Mouse (Mus musculus) ES-Bruce4 (cell line): ENCODE measurements around the gene Fstl3. TPM values are rescaled to one million over a fixed set of nuclear protein-coding genes. Genes with fewer than 3 reads are reported as not detected.
A peak's percentile ranks its signal among the peaks of the same experiment; 100 is the strongest.

Source experiments
- H3K27ac ChIP-seq: 2 replicates; pipeline ENCODE4 v1.5.1; 2012; ENCODE audit warnings: low read length, inconsistent platforms; ENCODE audit not compliant: insufficient read depth
- H3K27me3 ChIP-seq: 2 replicates; pipeline ENCODE4 v1.6.1; 2012; ENCODE audit warnings: mild to moderate bottlenecking, low read length, inconsistent platforms; ENCODE audit not compliant: control insufficient read depth, poor library complexity, insufficient read depth, severe bottlenecking
- H3K36me3 ChIP-seq: 2 replicates; pipeline ENCODE4 v1.6.1; 2012; ENCODE audit warnings: inconsistent platforms, mild to moderate bottlenecking, low read length, moderate library complexity; ENCODE audit not compliant: control insufficient read depth, poor library complexity, insufficient read depth, severe bottlenecking
- H3K4me1 ChIP-seq: one replicate; pipeline ENCODE4 v1.8.1; 2011; ENCODE audit warnings: low read length; ENCODE audit not compliant: control insufficient read depth, insufficient read depth
- H3K4me3 ChIP-seq: 2 replicates; pipeline ENCODE4 v1.5.1; 2011; ENCODE audit warnings: low read depth, mild to moderate bottlenecking, low read length
- H3K9ac ChIP-seq: 2 replicates; pipeline ENCODE4 v1.6.1; 2012; ENCODE audit warnings: low read depth, mild to moderate bottlenecking, inconsistent platforms; ENCODE audit not compliant: poor library complexity, severe bottlenecking
- H3K9me3 ChIP-seq: replicated peaks from 2 replicates; pipeline ENCODE4 v1.6.1; 2012; ENCODE audit warnings: mild to moderate bottlenecking, low read length, inconsistent platforms; ENCODE audit not compliant: control insufficient read depth, poor library complexity, insufficient read depth, severe bottlenecking
- CTCF ChIP-seq: IDR thresholded peaks from one replicate; pipeline ENCODE4 v1.8.1; 2011; ENCODE audit warnings: low read depth, low read length
- EP300 ChIP-seq: IDR thresholded peaks from 2 replicates; pipeline ENCODE4 v1.6.1; 2011; ENCODE audit warnings: low read depth, low read length; ENCODE audit not compliant: insufficient read depth
- POLR2A ChIP-seq: IDR thresholded peaks from one replicate; pipeline ENCODE4 v1.8.1; 2011; ENCODE audit warnings: low read length; ENCODE audit not compliant: insufficient read depth
- polyA plus RNA-seq: library from polyadenylated mRNA; stranded (reverse); fragments of >200 nt; gene quantifications from 2 replicates; pipeline ENCODE4 v1.2.4, GENCODE M21; 2011; ENCODE audit warnings: low read depth; ENCODE audit not compliant: missing spikeins, insufficient read depth, insufficient read length

Fstl3 gene
- polyA plus RNA-seq, 1 experiment, result 7.7 TPM

DNA sequence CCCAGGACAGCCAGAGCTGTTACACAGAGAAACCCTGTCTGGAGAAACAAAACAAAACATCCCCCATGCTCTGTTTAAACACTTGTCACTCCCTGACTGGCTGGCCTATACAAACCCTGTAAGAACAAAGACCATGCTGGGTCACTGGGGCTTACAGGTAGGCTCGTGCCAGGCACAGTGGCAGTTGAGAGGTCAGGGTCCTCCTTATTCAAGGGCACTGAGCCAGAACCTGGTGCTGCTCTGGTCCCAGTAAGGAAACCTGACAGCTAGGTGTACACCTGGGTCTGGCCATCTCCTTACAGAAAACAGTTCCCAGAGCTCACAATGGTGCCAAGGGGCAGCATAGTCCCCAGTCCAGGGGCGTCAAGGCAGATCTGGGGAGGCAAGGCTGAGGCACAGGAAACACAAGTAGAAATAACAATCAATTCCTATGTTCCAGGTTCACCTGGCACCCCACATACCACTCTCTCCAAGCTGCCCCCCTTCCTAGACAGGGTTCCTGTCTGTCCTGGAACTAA lies 11.8 kb upstream of the Fstl3 start:
- no peaks in the 10 kb centered on the region for H3K27me3 ChIP-seq
- no peak overlapping the region for H3K27ac ChIP-seq
- peak overlapping the region; percentile 85 for H3K4me3 ChIP-seq
- H3K36me3 ChIP-seq, result peaks cover 13% of the 10 kb centered on the region
- TF ChIP-seq POLR2A (no peak), EP300 (no peak), CTCF (no peak)
- no peaks in the 10 kb centered on the region for H3K9me3 ChIP-seq
- peaks cover 3% of the 10 kb centered on the region for H3K4me1 ChIP-seq
- H3K9ac ChIP-seq, result peak overlapping the region; percentile 89

- Histone ChIP-seq H3K9me3 (no peaks in the 10 kb centered on the region), H3K36me3 (peaks cover 7% of the 10 kb centered on the region), H3K27me3 (no peaks in the 10 kb centered on the region), H3K9ac (peak overlapping the region; percentile 89), H3K4me3 (peak overlapping the region; percentile 85), H3K27ac (no peak overlapping the region), H3K4me1 (peaks cover 3% of the 10 kb centered on the region)
- no peak for TF ChIP-seq POLR2A
- no peak for TF ChIP-seq EP300
- TF ChIP-seq CTCF, result no peak
These were observed 11.0 kb upstream of the Fstl3 start for GRCm38 (mm10) chr10:79766001-79766507.

DNA sequence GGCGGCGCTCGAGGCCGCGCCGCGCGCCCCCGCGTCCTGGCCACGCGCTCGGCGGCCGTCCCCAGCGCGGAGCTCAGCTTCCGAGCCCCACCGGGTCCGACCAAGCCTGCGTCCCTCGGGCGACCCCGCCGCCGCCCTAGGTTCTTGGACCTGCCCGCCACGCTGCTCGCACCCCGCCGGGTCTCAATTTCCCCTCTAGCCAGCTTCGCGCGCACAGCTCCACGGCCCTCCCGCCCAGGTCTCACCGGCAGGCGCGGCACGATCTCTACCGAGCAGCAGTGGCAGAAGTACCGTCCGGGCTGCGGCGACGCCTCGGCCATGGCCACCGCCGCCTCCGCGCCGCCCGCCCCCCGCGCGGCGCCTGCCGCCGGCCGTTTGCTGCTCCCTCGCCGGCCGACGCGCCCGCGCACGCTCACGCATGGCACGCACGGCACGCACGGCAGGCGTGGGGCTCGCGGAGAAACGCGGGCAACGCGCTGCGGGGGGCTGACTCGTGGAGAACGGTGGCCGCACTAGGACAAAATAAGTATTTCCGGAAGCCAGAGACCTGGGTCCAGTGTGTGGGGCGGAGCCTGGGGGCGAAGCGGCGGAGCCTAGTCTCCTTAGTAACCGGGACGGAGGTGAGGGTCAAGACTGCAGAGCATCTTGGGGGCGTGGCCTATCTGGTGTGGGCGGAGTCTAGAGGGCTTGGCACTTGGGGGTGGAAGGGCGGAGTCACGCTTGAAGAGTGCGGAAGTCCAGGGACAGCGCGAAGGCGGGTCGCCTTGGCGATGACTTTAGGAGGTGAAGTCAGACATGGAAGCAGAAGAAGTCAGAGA lies 10.4 kb upstream of the Fstl3 start, which contains the start of gene Rnf126:
Gene Rnf126 (minus strand): TSS at position 445 of the 818 bp plus-strand sequence.
- H3K36me3 ChIP-seq, result peaks cover 3% of the 10 kb centered on the region; the same call in 1 of the 2 replicates
- H3K9ac ChIP-seq, result peak within 1 kb of the TSS; percentile 89
- peak within 1 kb of the TSS; percentile 85 for H3K4me3 ChIP-seq
- H3K9me3 ChIP-seq, result no peaks in the 10 kb centered on the region
- H3K27me3 ChIP-seq, result no peaks in the 10 kb centered on the region
- H3K4me1 ChIP-seq, result peaks cover 3% of the 10 kb centered on the region
- TF ChIP-seq EP300, result 0 out of 2 replicates have a peak, but pooled peaks have one; percentile 48
- no peak for TF ChIP-seq CTCF
- peak within 1 kb of the TSS; percentile 28; the same call in 1 of the 2 replicates for H3K27ac ChIP-seq

GRCm38 (mm10) chr10:79767372-79768244 lies 9.5 kb upstream of the Fstl3 start:
- no peaks in the 10 kb centered on the region for H3K27me3 ChIP-seq
- peaks cover 3% of the 10 kb centered on the region for H3K4me1 ChIP-seq

DNA sequence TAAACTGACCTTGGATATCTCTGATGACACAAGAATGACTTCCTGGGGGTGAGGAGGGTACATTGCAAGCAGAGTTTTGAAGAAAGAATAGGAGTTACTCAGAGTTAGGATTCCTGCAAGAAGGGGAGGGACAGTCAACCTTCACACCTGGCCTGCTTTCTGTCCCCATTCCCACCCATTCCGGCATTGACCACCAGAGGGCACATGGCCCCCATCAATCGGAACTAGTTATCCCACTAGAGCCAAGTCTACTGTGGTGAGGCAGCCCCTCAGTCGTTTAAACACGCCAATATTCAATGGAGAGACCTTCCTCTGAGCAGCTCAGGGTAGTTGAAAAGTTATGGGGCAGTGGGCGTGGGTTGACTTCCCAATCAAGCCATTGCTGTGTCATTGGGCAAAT lies 8.7 kb upstream of the Fstl3 start:
- Histone ChIP-seq H3K4me3 (no peak overlapping the region), H3K27me3 (no peaks in the 10 kb centered on the region), H3K9ac (no peak overlapping the region), H3K9me3 (no peaks in the 10 kb centered on the region), H3K27ac (no peak overlapping the region), H3K4me1 (peaks cover 3% of the 10 kb centered on the region), H3K36me3 (no peaks in the 10 kb centered on the region)
- TF ChIP-seq CTCF, result peak; percentile 96
- TF ChIP-seq EP300, result no peak
- no peak for TF ChIP-seq POLR2A

More at GRCm38 (mm10) chr10:79767372-79768244, 9.5 kb upstream of the Fstl3 start:
- H3K27ac ChIP-seq, result peak overlapping the region; percentile 28; the same call in 1 of the 2 replicates
- no peaks in the 10 kb centered on the region for H3K36me3 ChIP-seq
- TF ChIP-seq CTCF (no peak), EP300 (no peak), POLR2A (no peak)
- H3K9me3 ChIP-seq, result no peaks in the 10 kb centered on the region
- H3K9ac ChIP-seq, result no peak overlapping the region; the same call in 1 of the 2 replicates
- H3K4me3 ChIP-seq, result peak overlapping the region; percentile 70
